Mouse (Mus musculus) heart, embryonic 15.5 days (tissue): ENCODE data around the gene Zmynd15. TPM values are rescaled to one million over a fixed set of nuclear protein-coding genes. Genes with fewer than 3 reads are reported as not detected.

Source experiments
- ATAC-seq: fragments of 200-750 bp; cut with Nextera tagmentation; replicated peaks from 2 replicates; pipeline ENCODE4 v1.8.0; 2017; ENCODE audit warnings: low read depth, moderate TSS enrichment; ENCODE audit not compliant: insufficient number of reproducible peaks, insufficient read depth, low FRiP score
- H3K27ac ChIP-seq: fragments of 300-500 bp; sonication (generic); 2 replicates; pipeline ENCODE4 v1.5.1; 2015; ENCODE audit warnings: mild to moderate bottlenecking, inconsistent platforms
- H3K27me3 ChIP-seq: fragments of 300-500 bp; sonication (generic); 2 replicates; pipeline ENCODE4 v1.6.1; 2015; ENCODE audit warnings: inconsistent platforms
- H3K36me3 ChIP-seq: fragments of 300-500 bp; sonication (generic); 2 replicates; pipeline ENCODE4 v1.6.1; 2015; ENCODE audit warnings: mild to moderate bottlenecking, inconsistent platforms
- H3K4me1 ChIP-seq: fragments of 300-500 bp; sonication (generic); replicated peaks from 2 replicates; pipeline ENCODE4 v1.6.1; 2015; ENCODE audit warnings: inconsistent platforms
- H3K4me2 ChIP-seq: fragments of 300-500 bp; sonication (generic); 2 replicates; pipeline ENCODE4 v1.6.1; 2015; ENCODE audit warnings: inconsistent platforms, mild to moderate bottlenecking, moderate library complexity
- H3K4me3 ChIP-seq: fragments of 300-500 bp; sonication (generic); 2 replicates; pipeline ENCODE4 v1.5.1; 2015; ENCODE audit warnings: mild to moderate bottlenecking, inconsistent platforms
- H3K9ac ChIP-seq: fragments of 300-500 bp; sonication (generic); 2 replicates; pipeline ENCODE4 v1.6.1; 2015; ENCODE audit warnings: mild to moderate bottlenecking, inconsistent platforms
- H3K9me3 ChIP-seq: fragments of 300-500 bp; sonication (generic); replicated peaks from 2 replicates; pipeline ENCODE4 v1.6.1; 2016; ENCODE audit warnings: inconsistent platforms
- WGBS: fragments of 180-500 bp; shearing (Covaris S2); methylation state at CpG from one replicate; pipeline ENCODE4 v1.1.7; 2015; ENCODE audit warnings: mixed read lengths; 5-methylcytosine and 5-hydroxymethylcytosine counted together
- polyA plus RNA-seq: library from polyadenylated mRNA; unstranded; fragments of >200 nt; fragmentation: Nextera tagmentation; extraction: Ambion mirVana; gene quantifications from 2 replicates; pipeline ENCODE4 v1.2.1, GENCODE M21; 2015

The Zmynd15 gene
- polyA plus RNA-seq, 1 experiment from 2014 or later: 1.5 TPM

DNA sequence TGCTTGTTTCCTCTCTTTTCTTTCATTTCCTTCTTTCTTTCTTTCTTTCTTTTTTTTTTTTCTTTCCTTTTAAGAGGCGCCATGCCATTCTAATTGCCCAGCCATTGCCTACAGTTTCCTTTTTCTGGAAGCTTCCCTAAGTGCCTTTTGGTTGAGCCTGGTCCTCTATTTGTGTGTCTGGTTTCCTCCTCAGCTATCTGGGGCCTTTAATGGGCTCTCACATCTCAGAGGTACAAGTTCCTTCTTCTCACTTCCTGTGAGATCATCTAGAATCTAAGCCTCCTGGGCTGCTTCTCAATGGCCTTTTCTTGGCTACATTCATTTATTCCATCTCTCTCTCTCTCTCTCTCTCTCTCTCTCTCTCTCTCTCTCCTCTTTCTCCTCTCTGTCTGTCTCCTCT, 11.9 kb upstream of the Zmynd15 start:
- Histone ChIP-seq H3K4me3 (no peak overlapping the region), H3K9ac (no peak overlapping the region), H3K4me2 (no peak overlapping the region), H3K36me3 (no peaks in the 10 kb centered on the region), H3K27ac (no peak overlapping the region), H3K4me1 (peaks cover 3% of the 10 kb centered on the region), H3K27me3 (no peaks in the 10 kb centered on the region), H3K9me3 (no peaks in the 10 kb centered on the region)
- ATAC-seq: no peak
- WGBS: 53% methylated on average over 1 of the region's 1 CpGs

DNA sequence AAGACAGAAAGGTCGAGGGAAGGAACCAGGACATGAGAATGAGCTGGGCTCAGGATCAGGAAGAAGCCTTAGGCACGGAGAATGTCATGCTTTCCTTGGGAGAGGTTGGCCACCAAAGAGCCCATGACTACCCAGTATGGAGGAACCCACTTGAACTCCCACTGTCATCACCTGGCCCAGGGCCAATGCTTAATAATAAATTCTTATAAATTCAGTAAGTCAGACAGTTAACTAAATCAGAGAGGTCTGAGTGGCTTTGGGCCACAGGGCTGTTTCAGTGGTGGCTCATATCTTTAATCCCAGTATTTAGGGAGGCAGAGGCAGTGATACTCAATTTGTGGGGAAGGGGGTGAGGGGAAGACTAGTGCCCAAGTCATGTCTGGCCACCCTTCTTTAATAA, 8.3 kb upstream of the Zmynd15 start:
- H3K9me3 ChIP-seq: no peaks in the 10 kb centered on the region
- H3K4me2 ChIP-seq: no peak overlapping the region
- ATAC-seq: no peak
- no peak overlapping the region for H3K9ac ChIP-seq
- no peak overlapping the region for H3K27ac ChIP-seq
- WGBS: 75% methylated on average over 2 of the region's 2 CpGs
- no peaks in the 10 kb centered on the region for H3K27me3 ChIP-seq
- H3K36me3 ChIP-seq: 0 out of 2 replicates have a peak, but pooled peaks cover 3% of the 10 kb centered on the region
- no peak overlapping the region for H3K4me3 ChIP-seq
- H3K4me1 ChIP-seq: peaks cover 13% of the 10 kb centered on the region

DNA sequence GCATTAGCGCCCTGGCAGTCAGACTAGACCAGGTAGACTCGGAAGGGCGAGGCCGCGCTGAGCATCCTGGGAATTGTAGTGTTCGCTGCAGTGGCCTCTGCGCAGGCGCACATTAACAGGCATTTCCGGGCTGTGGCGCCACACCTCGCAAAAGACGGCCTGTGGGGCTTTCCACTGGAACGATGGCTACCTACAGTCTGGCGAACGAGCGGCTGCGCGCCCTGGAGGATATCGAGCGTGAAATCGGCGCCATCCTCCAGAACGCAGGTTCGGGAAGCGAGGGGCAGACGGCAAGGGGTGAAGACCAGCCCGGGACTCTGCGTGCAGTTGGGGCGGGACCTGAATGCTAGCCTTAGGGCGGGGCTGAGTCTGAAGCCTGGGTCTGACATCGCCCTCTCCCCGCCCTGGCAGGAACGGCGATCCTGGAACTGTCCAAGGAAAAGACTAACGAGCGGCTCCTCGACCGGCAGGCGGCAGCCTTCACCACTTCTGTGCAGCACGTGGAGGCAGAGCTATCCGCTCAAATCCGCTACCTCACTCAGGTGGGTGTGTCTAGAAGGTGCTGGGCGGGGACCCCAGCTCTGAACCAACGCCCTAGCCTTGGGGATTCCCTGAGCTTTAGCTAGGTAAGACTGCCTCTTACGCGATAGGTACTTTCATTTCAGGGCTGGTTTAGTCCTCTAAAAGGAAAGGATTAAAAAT, 7.3 kb upstream of the Zmynd15 start, which contains the start of gene Med11:
Gene Med11, plus strand, starts transcription at position 123 of the 702 bp plus-strand sequence.
- peak within 1 kb of the TSS; percentile 96 for H3K27ac ChIP-seq
- no peaks in the 10 kb centered on the region for H3K9me3 ChIP-seq
- under 1% methylated on average over 46 of the region's 46 CpGs for WGBS
- H3K36me3 ChIP-seq: 0 out of 2 replicates have a peak, but pooled peaks cover 3% of the 10 kb centered on the region
- peak within 1 kb of the TSS; percentile 74 for H3K9ac ChIP-seq
- peak within 1 kb of the TSS; percentile 78 for H3K4me2 ChIP-seq
- peaks cover 13% of the 10 kb centered on the region for H3K4me1 ChIP-seq
- no peaks in the 10 kb centered on the region for H3K27me3 ChIP-seq
- ATAC-seq: peak; percentile 99
- H3K4me3 ChIP-seq: peak within 1 kb of the TSS; percentile 65

DNA sequence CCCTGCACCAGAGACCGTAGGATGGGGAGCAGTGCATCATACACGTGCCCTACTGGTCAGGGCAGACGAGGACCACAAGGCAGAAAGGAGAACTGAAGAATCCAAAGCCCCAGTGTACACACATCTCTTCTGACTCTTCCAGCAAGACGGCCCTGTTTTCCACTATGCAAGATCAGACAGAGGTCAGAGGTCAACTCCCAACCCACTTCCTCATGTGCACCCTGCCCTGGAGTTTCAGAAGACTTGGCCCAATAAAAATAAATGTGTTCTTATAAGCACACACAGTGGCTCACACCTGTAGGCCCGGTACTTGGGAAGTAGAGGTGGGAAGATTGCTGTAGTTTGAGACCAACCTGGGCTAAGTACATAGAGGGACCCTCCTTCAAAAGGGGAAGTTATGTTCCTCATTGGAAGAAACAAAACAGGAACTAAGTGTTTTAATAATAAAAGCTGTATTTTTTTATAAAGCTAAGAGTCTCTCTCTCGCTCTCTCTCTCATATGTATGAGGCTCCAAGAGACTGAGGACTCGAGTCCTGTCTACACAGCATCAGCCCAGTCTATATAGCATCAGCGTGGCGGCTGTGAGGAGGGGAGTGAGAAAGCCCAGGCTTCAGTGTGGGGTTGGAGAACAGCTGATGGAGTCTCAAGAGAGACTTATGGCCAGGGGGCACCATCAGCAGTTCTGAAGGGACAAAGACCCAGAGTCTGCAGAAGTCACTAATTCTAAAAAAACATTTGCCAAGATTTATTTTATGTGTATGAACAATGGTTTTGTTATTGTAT, 5.8 kb upstream of the Zmynd15 start:
- WGBS: 85% methylated on average over 9 of the region's 9 CpGs
- H3K4me2 ChIP-seq: no peak overlapping the region
- no peak overlapping the region for H3K9ac ChIP-seq
- no peaks in the 10 kb centered on the region for H3K9me3 ChIP-seq
- no peak for ATAC-seq
- no peak overlapping the region for H3K4me3 ChIP-seq
- 0 out of 2 replicates have a peak, but pooled peaks cover 3% of the 10 kb centered on the region for H3K36me3 ChIP-seq
- H3K27ac ChIP-seq: no peak overlapping the region
- H3K27me3 ChIP-seq: peaks cover under 1% of the 10 kb centered on the region; the same call in 1 of the 2 replicates
- peaks cover 13% of the 10 kb centered on the region for H3K4me1 ChIP-seq

- Histone ChIP-seq H3K9me3 (no peaks in the 10 kb centered on the region), H3K36me3 (0 out of 2 replicates have a peak, but pooled peaks cover 3% of the 10 kb centered on the region), H3K4me1 (peaks cover 11% of the 10 kb centered on the region), H3K27me3 (peaks cover 32% of the 10 kb centered on the region), H3K27ac (peak within 1 kb of the TSS; percentile 23; the same call in 1 of the 2 replicates), H3K4me3 (peak within 1 kb of the TSS; percentile 74), H3K4me2 (peak within 1 kb of the TSS; percentile 97), H3K9ac (peak within 1 kb of the TSS; percentile 68)
- no peak for ATAC-seq
- 2% methylated on average over 30 of the region's 30 CpGs for WGBS
Observed at GRCm38 (mm10) chr11:70459601-70460101, 418 bp downstream of the Zmynd15 start, which contains the start of gene Cxcl16. Cxcl16 (minus strand) TSS chr11:70459984.

GRCm38 (mm10) chr11:70463970-70464369, 4.7 kb downstream of the Zmynd15 start:
- Histone ChIP-seq H3K9me3 (no peaks in the 10 kb centered on the region), H3K27ac (no peak overlapping the region), H3K36me3 (no peaks in the 10 kb centered on the region), H3K27me3 (peaks cover 41% of the 10 kb centered on the region), H3K4me1 (peaks cover 21% of the 10 kb centered on the region), H3K4me2 (no peak overlapping the region), H3K9ac (no peak overlapping the region), H3K4me3 (no peak overlapping the region)
- WGBS: 81% methylated on average over 5 of the region's 5 CpGs
- ATAC-seq: no peak

- Histone ChIP-seq H3K4me2 (peak overlapping the region; percentile 81), H3K4me3 (peak overlapping the region; percentile 48), H3K27ac (no peak overlapping the region), H3K9ac (0 out of 2 replicates have a peak overlapping the region, but pooled peaks have one; percentile 7), H3K4me1 (peaks cover 15% of the 10 kb centered on the region), H3K36me3 (no peaks in the 10 kb centered on the region), H3K9me3 (no peaks in the 10 kb centered on the region), H3K27me3 (peaks cover 41% of the 10 kb centered on the region)
- WGBS: 27% methylated on average over 16 of the region's 16 CpGs
- no peak for ATAC-seq
Observed at GRCm38 (mm10) chr11:70465211-70465610, 6.0 kb downstream of the Zmynd15 start.

DNA sequence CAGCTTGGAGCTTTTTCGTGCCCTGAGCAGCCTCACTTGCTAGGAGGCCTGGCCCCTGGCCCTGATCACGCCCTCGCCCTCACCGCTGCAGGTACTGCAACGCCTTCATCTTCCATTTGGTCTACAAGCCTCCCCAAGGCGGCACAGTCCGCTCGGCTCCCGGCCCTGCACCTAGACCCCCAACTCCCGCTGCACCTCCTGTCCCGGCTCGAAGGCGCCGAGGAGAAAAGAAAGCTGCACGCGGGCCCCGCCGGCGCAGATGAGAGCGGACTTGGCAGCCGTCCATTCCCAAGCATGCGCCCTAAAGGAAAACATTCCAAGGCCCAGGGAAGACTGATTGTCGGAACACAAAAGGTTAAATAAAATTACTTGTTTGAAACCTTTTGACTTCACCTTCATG, 6.6 kb downstream of the Zmynd15 start:
- Histone ChIP-seq H3K4me2 (peak overlapping the region; percentile 81), H3K27me3 (peaks cover 37% of the 10 kb centered on the region), H3K27ac (peak overlapping the region; percentile 27; the same call in 1 of the 2 replicates), H3K4me1 (peaks cover 15% of the 10 kb centered on the region), H3K36me3 (no peaks in the 10 kb centered on the region), H3K4me3 (peak overlapping the region; percentile 48), H3K9ac (peak overlapping the region; percentile 48), H3K9me3 (no peaks in the 10 kb centered on the region)
- 2% methylated on average over 23 of the region's 23 CpGs for WGBS
- ATAC-seq: no peak

DNA sequence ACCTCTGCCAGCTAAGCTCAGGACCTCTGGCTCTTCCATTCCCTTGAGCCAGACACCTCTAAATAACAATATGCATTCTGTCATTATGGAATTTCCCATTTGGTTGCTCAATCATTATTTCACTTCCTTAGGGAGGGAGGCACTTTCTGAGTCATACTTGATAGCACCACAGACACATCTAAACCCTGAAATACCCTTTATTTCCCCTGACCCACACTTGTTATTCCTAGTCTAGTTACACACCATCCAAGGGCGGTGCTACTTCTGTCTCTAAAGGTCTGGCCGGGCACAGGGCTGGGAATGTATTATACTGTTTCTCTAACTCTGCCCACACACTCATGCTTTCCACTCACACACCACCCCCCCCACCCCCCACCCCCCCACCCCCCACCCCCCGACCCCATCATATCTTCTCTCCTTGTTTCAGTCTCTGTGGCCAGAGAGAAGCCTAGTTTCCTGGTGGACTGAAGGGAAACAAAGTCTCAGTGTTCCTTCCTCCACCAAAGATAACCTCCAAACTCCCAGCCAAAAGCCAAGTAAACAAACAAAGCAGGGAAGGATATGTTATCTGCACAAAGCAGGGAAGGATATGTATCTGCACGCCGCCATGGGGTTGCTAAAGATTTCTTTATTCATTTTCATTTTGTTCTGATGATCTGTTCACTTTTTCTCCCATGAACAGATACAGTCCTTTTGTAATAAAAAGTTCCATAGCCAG, 8.8 kb downstream of the Zmynd15 start:
- ATAC-seq: peak; percentile 67; the same call in 1 of the 2 replicates
- Histone ChIP-seq H3K27ac (peak overlapping the region; percentile 76), H3K36me3 (no peaks in the 10 kb centered on the region), H3K4me1 (peaks cover 15% of the 10 kb centered on the region), H3K27me3 (peaks cover 28% of the 10 kb centered on the region), H3K4me2 (no peak overlapping the region), H3K9ac (no peak overlapping the region), H3K9me3 (no peaks in the 10 kb centered on the region), H3K4me3 (no peak overlapping the region)
- 55% methylated on average over 5 of the region's 5 CpGs for WGBS

DNA sequence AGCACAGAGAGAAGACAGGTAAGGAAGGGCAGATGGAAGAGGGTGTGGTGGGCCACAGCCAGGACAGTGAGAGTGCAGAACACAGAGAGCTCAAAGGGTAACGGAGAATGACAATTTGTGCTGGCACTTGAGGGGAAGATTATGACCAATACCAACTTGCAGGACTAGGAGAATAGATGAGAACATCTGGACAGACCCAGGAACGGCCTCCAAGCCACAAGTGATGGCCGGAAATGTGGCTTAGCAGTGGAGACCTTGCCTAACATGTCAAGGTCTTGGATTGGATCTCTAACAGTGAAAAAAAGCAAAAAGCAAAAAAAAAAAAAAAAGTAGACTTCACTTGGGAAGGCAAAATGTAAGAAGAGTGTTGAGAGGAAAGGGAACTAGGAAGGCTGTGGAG, 10.5 kb downstream of the Zmynd15 start:
- Histone ChIP-seq H3K4me2 (no peak overlapping the region), H3K9ac (no peak overlapping the region), H3K9me3 (no peaks in the 10 kb centered on the region), H3K27ac (no peak overlapping the region), H3K27me3 (peaks cover 11% of the 10 kb centered on the region), H3K36me3 (no peaks in the 10 kb centered on the region), H3K4me3 (no peak overlapping the region), H3K4me1 (peaks cover 18% of the 10 kb centered on the region)
- ATAC-seq: no peak
- 79% methylated on average over 3 of the region's 3 CpGs for WGBS

- Histone ChIP-seq H3K4me1 (0 out of 2 replicates have a peak, but pooled peaks cover 2% of the 10 kb centered on the region), H3K9me3 (no peaks in the 10 kb centered on the region), H3K36me3 (no peaks in the 10 kb centered on the region), H3K9ac (no peak overlapping the region), H3K4me2 (no peak overlapping the region), H3K4me3 (no peak overlapping the region), H3K27ac (no peak overlapping the region), H3K27me3 (no peaks in the 10 kb centered on the region)
- ATAC-seq: no peak
Observed at GRCm38 (mm10) chr11:70472716-70473115, 13.5 kb downstream of the Zmynd15 start.
